Mouse (Mus musculus) olfactory bulb, adult 2 months (tissue): ENCODE measurements around the gene Slc8a3.

ENCODE experiments used
- CTCF ChIP-seq: fragments of 200-500 bp; IDR thresholded peaks from 2 replicates; pipeline ENCODE4 v1.5.1; 2012; ENCODE audit warnings: low read depth, mild to moderate bottlenecking, low read length, moderate library complexity; ENCODE audit not compliant: insufficient read depth
- POLR2A ChIP-seq: fragments of 200-500 bp; IDR thresholded peaks from 2 replicates; pipeline ENCODE4 v1.6.1; 2012; ENCODE audit warnings: mild to moderate bottlenecking, low read depth, low read length, moderate library complexity; ENCODE audit not compliant: insufficient read depth

- TF ChIP-seq POLR2A (no peak), CTCF (no peak)
Observed at GRCm38 (mm10) chr12:81173893-81174292, 159.1 kb downstream of the Slc8a3 start.
